Mouse (Mus musculus) thymus, adult 2 months (tissue): ENCODE data around the gene Rfx4. TPM values are rescaled to one million over a fixed set of nuclear protein-coding genes. Genes with fewer than 3 reads are reported as not detected.

Source experiments
- DNase-seq: peaks from one replicate; pipeline ENCODE4 v3.0.0; 2021
- H3K27ac ChIP-seq: fragments of 200-500 bp; 2 replicates; pipeline ENCODE4 v1.5.1; 2012; ENCODE audit warnings: low read length, control low read depth; ENCODE audit not compliant: control insufficient read depth, insufficient read depth
- H3K27me3 ChIP-seq: fragments of 200-500 bp; 2 replicates; pipeline ENCODE4 v1.6.1; 2012; ENCODE audit warnings: mild to moderate bottlenecking, low read length, moderate library complexity, mixed read lengths; ENCODE audit not compliant: control insufficient read depth, insufficient read depth
- H3K36me3 ChIP-seq: fragments of 200-500 bp; 2 replicates; pipeline ENCODE4 v1.6.1; 2012; ENCODE audit warnings: mild to moderate bottlenecking, low read length, moderate library complexity; ENCODE audit not compliant: control insufficient read depth, insufficient read depth
- H3K4me1 ChIP-seq: fragments of 200-500 bp; replicated peaks from 2 replicates; pipeline ENCODE4 v1.6.1; 2012; ENCODE audit warnings: low read length; ENCODE audit not compliant: control insufficient read depth, insufficient read depth
- H3K4me3 ChIP-seq: fragments of 200-500 bp; 2 replicates; pipeline ENCODE4 v1.5.1; 2012; ENCODE audit warnings: mild to moderate bottlenecking, low read length, control low read depth, moderate library complexity; ENCODE audit not compliant: control insufficient read depth, insufficient read depth
- CTCF ChIP-seq: fragments of 200-500 bp; IDR thresholded peaks from 2 replicates; pipeline ENCODE4 v1.5.1; 2012; ENCODE audit warnings: mild to moderate bottlenecking, control low read depth, low read length, moderate library complexity, borderline replicate concordance; ENCODE audit not compliant: control insufficient read depth, poor library complexity, insufficient read depth; ENCODE audit errors: extremely low read depth
- POLR2A ChIP-seq: fragments of 200-500 bp; IDR thresholded peaks from 2 replicates; pipeline ENCODE4 v1.6.1; 2012; ENCODE audit warnings: mild to moderate bottlenecking, low read length, control low read depth, moderate library complexity; ENCODE audit not compliant: control insufficient read depth, poor library complexity, insufficient read depth; ENCODE audit errors: extremely low read depth
- WGBS: fragments of 180-500 bp; shearing (Covaris S2); methylation state at CpG from one replicate; pipeline ENCODE4 v1.1.7; 2018; 5-methylcytosine and 5-hydroxymethylcytosine counted together
- polyA plus RNA-seq: library from polyadenylated mRNA; depleted of rRNA; stranded (reverse); fragments of >200 nt; gene quantifications from 2 replicates; pipeline ENCODE4 v1.2.3, GENCODE M21; 2012

Rfx4 gene
- polyA plus RNA-seq, 1 experiment: 0.12 TPM

DNA sequence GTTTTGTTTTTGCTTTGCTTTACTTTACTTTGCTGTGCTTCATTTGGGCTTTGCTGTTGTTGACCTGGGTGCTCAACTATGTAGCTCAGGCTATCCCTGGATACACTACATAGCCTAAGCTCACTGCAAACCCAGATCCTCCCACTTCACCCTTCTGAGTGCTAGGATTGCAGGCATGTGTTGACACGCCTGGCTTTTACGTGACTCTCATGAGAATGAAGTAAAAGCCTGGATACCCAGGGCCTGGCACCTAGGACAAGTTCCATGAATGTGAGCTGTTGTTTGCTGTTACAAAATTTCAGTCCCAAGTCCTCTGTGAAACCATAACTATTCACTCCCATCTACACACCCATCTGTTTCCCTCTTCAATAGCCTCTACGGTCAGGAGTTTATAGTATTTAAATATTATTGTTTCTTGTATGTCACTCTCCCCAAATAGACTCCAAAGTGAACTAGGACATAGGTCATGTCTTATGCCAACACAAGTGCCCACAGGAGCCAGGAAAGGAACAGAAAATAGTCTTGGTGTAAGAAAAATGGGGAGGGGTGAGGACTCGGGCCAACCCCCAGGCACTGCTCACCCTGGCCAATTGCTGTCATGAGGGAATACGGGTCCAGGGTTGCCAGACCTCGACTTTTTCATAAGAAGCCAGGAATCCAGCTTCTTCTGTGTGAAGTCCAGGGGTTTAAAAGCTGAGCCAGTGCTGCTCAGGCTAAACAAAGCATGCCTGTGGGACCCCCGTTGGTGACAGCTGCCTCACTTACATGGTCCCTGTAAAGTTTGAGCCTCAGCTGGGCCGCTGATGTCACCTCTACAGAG, 54.4 kb downstream of the Rfx4 start:
- Histone ChIP-seq H3K4me3 (no peak overlapping the region), H3K27me3 (no peaks in the 10 kb centered on the region), H3K27ac (no peak overlapping the region), H3K4me1 (no peaks in the 10 kb centered on the region), H3K36me3 (no peaks in the 10 kb centered on the region)
- DNase-seq: no peak
- WGBS: 89% methylated on average over 8 of the region's 8 CpGs
- no peak for TF ChIP-seq CTCF
- no peak for TF ChIP-seq POLR2A

DNA sequence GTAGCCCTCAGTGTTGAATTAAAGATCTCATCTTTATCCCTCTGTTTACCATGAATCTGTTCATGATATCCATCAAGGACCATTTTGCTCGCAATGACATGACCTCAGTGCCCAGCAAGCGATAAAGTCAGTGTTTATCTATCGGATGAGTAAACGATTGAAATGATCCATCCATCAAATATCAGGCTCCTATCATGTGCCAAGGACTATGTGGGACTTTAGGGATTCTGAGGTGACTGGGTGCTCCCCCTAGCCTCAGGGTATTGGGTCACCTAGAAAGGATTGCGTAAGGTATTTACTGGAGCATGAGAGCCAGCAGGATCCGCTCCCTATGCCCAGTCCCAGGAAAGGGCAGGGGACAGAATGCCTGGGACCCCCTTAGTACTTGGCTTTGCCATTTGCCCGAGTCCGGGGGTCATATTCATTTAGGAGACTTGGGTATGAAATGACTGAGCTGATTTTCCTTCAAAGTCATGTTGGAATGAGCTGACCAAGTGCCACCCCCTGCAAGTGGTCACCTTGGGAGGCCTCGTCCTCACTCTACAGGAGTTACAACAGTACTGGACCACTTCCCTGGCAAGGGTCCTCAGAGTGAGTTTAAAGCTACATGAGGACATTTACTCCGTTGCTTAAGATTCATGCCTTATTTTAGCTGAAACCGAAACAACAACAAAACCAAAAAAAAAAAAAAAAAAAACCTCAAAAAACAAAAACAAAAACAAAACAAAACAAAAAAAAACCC, 55.5 kb downstream of the Rfx4 start:
- TF ChIP-seq POLR2A: no peak
- TF ChIP-seq CTCF: no peak
- H3K4me3 ChIP-seq: no peak overlapping the region
- no peaks in the 10 kb centered on the region for H3K27me3 ChIP-seq
- no peaks in the 10 kb centered on the region for H3K36me3 ChIP-seq
- no peak for DNase-seq
- 94% methylated on average over 11 of the region's 11 CpGs for WGBS
- H3K4me1 ChIP-seq: peaks cover 8% of the 10 kb centered on the region
- no peak overlapping the region for H3K27ac ChIP-seq

DNA sequence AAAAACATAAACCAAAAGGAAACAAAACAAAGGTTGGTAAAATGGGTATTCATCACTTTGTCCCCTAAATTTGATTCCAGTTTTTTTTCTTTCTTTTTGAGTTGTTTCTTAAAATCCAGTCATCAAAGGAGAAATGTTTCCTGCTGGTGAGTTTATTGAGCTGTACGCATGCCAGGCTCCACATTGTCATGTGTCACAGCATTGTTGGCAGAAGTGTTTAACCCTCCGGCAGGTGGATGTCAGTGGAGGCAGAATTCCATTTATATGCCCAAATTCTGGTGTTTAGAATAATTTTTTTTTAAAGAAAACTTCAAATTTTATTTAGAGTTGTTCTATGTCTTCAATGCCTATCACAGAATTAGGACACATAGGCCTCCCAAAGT, 56.0 kb downstream of the Rfx4 start:
- TF ChIP-seq POLR2A (no peak), CTCF (no peak)
- Histone ChIP-seq H3K4me3 (no peak overlapping the region), H3K36me3 (no peaks in the 10 kb centered on the region), H3K27ac (no peak overlapping the region), H3K4me1 (peaks cover 10% of the 10 kb centered on the region), H3K27me3 (no peaks in the 10 kb centered on the region)
- WGBS: 93% methylated on average over 2 of the region's 2 CpGs
- no peak for DNase-seq

DNA sequence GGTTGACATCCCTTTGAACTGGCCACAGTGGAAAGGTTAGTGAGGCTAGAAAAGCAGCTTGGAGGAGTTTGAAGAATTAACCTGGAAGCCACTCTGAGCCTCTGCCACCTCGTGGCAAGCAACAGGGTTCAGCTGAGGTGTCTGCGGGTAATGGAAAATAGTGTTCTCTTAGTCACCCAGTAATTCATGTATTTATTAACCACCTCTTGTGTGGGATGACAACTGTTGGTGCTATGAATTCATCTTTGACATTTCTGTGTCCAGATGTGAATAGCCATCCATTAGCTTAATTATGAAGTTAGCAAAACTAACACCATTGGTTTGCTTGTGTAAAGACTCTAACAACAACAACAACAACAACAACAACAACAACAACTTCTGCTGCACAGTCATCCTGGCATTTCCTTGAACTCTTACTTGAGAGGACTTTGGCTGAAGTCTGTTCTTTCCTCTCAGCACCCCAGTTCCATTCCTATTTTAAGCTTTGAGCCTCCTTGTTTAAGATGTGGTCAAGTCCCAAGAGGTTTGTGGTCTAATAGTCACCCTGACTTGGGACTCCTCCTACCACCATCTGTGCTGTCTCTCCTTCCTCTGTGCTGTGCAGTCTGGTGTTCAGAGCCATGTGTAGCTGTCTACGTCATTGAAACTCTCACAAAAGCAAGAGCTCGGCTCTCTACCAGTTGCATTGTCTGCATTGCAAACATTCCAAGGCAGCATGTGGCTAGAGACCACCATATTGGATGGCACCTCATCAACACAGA, 60.0 kb downstream of the Rfx4 start:
- no peak for TF ChIP-seq POLR2A
- TF ChIP-seq CTCF: no peak
- Histone ChIP-seq H3K27ac (no peak overlapping the region), H3K36me3 (no peaks in the 10 kb centered on the region), H3K4me3 (no peak overlapping the region), H3K4me1 (peaks cover 18% of the 10 kb centered on the region), H3K27me3 (no peaks in the 10 kb centered on the region)
- WGBS: 21% methylated on average over 4 of the region's 4 CpGs
- DNase-seq: no peak

DNA sequence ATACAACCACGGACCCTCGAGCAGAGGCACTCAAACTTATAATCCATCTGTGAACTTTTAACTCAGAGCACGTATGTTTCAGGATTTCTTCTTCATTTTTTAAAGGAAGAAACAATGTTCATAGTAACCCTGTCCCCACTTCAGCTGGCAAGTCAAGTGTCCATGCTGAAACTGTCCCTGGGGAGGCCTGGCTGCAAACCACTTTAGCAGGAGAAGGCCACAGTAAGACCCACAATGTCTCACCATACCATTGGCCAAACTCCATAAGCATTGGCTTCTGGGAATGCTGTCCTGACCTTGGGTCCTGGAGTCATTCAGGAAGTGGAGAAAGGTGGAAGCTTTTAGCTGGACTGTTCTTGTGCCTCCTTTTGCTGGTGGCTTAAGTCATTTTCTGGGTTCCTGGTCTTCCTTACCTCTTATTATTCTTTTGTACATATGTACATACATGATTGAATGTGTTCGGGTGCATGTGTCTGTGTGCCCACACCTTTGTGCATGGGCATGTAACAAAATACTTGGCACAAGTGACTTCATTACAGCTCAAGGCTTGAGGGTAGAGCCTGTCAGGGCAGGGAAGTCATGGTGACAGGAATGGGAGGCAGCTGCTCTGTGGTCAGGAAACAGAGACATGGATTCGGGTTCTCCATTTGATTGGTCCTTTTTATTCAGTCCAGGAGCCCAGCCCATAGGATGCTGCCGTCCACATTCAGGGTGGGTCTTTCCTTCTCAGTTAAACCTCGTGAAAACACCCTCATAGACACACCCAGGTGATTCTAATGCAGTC, 61.4 kb downstream of the Rfx4 start:
- no peak for TF ChIP-seq POLR2A
- TF ChIP-seq CTCF: no peak
- 87% methylated on average over 7 of the region's 7 CpGs for WGBS
- H3K36me3 ChIP-seq: no peaks in the 10 kb centered on the region

More for the DNA sequence above, 61.4 kb downstream of the Rfx4 start:
- no peak for DNase-seq
- no peaks in the 10 kb centered on the region for H3K27me3 ChIP-seq
- peaks cover 18% of the 10 kb centered on the region for H3K4me1 ChIP-seq
- H3K27ac ChIP-seq: no peak overlapping the region
- no peak overlapping the region for H3K4me3 ChIP-seq
